Mouse (Mus musculus): Measurements from ENCODE around the gene Sfxn1. TPM values are rescaled to one million over a fixed set of nuclear protein-coding genes. Genes with fewer than 3 reads are reported as not detected.

The Sfxn1 gene
- polyA plus RNA-seq, 1 experiment from 2014 or later = 86.6 TPM

DNA sequence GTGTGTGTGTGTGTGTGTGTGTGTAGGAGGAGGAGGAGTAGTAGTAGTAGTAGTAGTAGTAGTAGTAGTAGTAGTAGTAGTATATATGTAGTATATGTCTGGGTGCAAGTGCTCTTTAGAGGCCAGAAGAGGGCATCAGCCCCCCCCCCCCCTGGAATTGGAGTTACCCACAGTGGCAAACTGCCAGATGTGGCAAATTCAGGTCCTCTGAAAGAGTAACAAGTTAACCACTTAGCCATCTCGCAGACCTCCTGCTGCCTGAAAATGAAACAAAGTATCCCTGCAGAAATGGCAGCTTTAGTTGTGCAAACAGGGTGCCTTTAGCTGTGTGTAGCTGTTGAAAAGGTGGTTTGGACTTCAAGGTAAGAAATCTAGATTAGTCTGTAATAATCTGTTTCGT lies 1.8 kb downstream of the Sfxn1 start:
- WGBS = 59% methylated on average over 2 of the region's 2 CpGs
- Histone ChIP-seq H3K4me3 (replicated peaks; ENCODE audit: low read length) (no peak overlapping the region), H3K9ac (replicated peaks; ENCODE audit: low read depth, low read length) (no peak overlapping the region), H3K36me3 (ENCODE audit: control insufficient read depth, insufficient read depth) (no peaks in the 10 kb centered on the region), H3K4me2 (ENCODE audit: low read length) (no peak overlapping the region), H3K9me3 (ENCODE audit: control insufficient read depth, low read length) (no peaks in the 10 kb centered on the region), H3K27me3 (replicated peaks; ENCODE audit: control insufficient read depth, insufficient read depth, low read length) (no peaks in the 10 kb centered on the region), H3K4me1 (replicated peaks; ENCODE audit: control insufficient read depth, insufficient read depth, low read length) (peaks cover 15% of the 10 kb centered on the region), H3K27ac (ENCODE audit: low read length) (no peak overlapping the region)
- ATAC-seq = no peak

- H3K4me2 ChIP-seq (ENCODE audit: low read length) = no peak overlapping the region
- peaks cover 19% of the 10 kb centered on the region for H3K4me1 ChIP-seq (replicated peaks; ENCODE audit: control insufficient read depth, insufficient read depth, low read length)
- H3K9ac ChIP-seq (replicated peaks; ENCODE audit: low read depth, low read length) = no peak overlapping the region
- no peak overlapping the region for H3K27ac ChIP-seq (ENCODE audit: low read length)
- H3K4me3 ChIP-seq (replicated peaks; ENCODE audit: low read length) = no peak overlapping the region
- H3K27me3 ChIP-seq (replicated peaks; ENCODE audit: control insufficient read depth, insufficient read depth, low read length) = no peaks in the 10 kb centered on the region
- H3K9me3 ChIP-seq (ENCODE audit: control insufficient read depth, low read length) = no peaks in the 10 kb centered on the region
- ATAC-seq = no peak
- no peaks in the 10 kb centered on the region for H3K36me3 ChIP-seq (ENCODE audit: control insufficient read depth, insufficient read depth)
- WGBS = 90% methylated on average over 2 of the region's 2 CpGs
Observed at GRCm38 (mm10) chr13:54075416-54075815, 3.7 kb downstream of the Sfxn1 start.

DNA sequence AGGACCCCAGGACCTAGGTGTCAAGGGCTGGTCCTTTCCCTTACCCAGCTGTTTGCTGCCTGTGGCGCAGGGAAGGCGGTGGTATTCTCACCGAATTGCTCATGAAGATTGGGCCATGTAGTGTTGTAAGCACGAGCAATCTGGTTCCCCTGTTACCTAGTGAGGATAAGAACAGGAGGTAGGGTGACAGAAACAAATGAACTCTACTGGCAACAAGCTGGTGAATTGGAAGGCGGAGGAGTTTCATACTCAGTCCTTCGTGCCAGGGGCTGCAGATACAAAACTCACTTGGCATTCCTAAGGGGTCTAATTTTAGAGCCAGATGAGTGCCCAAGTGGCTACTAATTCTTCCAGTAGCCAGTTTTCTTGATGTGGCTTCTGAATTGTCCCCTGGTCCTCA lies 4.4 kb downstream of the Sfxn1 start:
- WGBS = 90% methylated on average over 6 of the region's 6 CpGs
- no peaks in the 10 kb centered on the region for H3K27me3 ChIP-seq (replicated peaks; ENCODE audit: control insufficient read depth, insufficient read depth, low read length)
- H3K27ac ChIP-seq (ENCODE audit: low read length) = no peak overlapping the region
- H3K9ac ChIP-seq (replicated peaks; ENCODE audit: low read depth, low read length) = no peak overlapping the region
- H3K9me3 ChIP-seq (ENCODE audit: control insufficient read depth, low read length) = no peaks in the 10 kb centered on the region
- peaks cover 19% of the 10 kb centered on the region for H3K4me1 ChIP-seq (replicated peaks; ENCODE audit: control insufficient read depth, insufficient read depth, low read length)
- no peaks in the 10 kb centered on the region for H3K36me3 ChIP-seq (ENCODE audit: control insufficient read depth, insufficient read depth)
- ATAC-seq = no peak
- no peak overlapping the region for H3K4me3 ChIP-seq (replicated peaks; ENCODE audit: low read length)
- H3K4me2 ChIP-seq (ENCODE audit: low read length) = no peak overlapping the region

- Histone ChIP-seq H3K9me3 (ENCODE audit: control insufficient read depth, low read length) (no peaks in the 10 kb centered on the region), H3K4me1 (replicated peaks; ENCODE audit: control insufficient read depth, insufficient read depth, low read length) (peaks cover 19% of the 10 kb centered on the region), H3K4me2 (ENCODE audit: low read length) (no peak overlapping the region), H3K27ac (ENCODE audit: low read length) (no peak overlapping the region), H3K9ac (replicated peaks; ENCODE audit: low read depth, low read length) (no peak overlapping the region), H3K36me3 (ENCODE audit: control insufficient read depth, insufficient read depth) (no peaks in the 10 kb centered on the region), H3K27me3 (replicated peaks; ENCODE audit: control insufficient read depth, insufficient read depth, low read length) (no peaks in the 10 kb centered on the region), H3K4me3 (replicated peaks; ENCODE audit: low read length) (no peak overlapping the region)
- ATAC-seq = no peak
- 88% methylated on average over 11 of the region's 11 CpGs for WGBS
Observed at GRCm38 (mm10) chr13:54076762-54077460, 5.2 kb downstream of the Sfxn1 start.

GRCm38 (mm10) chr13:54077470-54078174 lies 6.0 kb downstream of the Sfxn1 start:
- no peak for ATAC-seq
- WGBS = 89% methylated on average over 11 of the region's 11 CpGs
- H3K9ac ChIP-seq (replicated peaks; ENCODE audit: low read depth, low read length) = no peak overlapping the region
- no peak overlapping the region for H3K4me2 ChIP-seq (ENCODE audit: low read length)
- H3K27me3 ChIP-seq (replicated peaks; ENCODE audit: control insufficient read depth, insufficient read depth, low read length) = no peaks in the 10 kb centered on the region
- H3K36me3 ChIP-seq (ENCODE audit: control insufficient read depth, insufficient read depth) = no peaks in the 10 kb centered on the region
- no peaks in the 10 kb centered on the region for H3K9me3 ChIP-seq (ENCODE audit: control insufficient read depth, low read length)
- no peak overlapping the region for H3K4me3 ChIP-seq (replicated peaks; ENCODE audit: low read length)
- H3K27ac ChIP-seq (ENCODE audit: low read length) = no peak overlapping the region
- peaks cover 13% of the 10 kb centered on the region for H3K4me1 ChIP-seq (replicated peaks; ENCODE audit: control insufficient read depth, insufficient read depth, low read length)

DNA sequence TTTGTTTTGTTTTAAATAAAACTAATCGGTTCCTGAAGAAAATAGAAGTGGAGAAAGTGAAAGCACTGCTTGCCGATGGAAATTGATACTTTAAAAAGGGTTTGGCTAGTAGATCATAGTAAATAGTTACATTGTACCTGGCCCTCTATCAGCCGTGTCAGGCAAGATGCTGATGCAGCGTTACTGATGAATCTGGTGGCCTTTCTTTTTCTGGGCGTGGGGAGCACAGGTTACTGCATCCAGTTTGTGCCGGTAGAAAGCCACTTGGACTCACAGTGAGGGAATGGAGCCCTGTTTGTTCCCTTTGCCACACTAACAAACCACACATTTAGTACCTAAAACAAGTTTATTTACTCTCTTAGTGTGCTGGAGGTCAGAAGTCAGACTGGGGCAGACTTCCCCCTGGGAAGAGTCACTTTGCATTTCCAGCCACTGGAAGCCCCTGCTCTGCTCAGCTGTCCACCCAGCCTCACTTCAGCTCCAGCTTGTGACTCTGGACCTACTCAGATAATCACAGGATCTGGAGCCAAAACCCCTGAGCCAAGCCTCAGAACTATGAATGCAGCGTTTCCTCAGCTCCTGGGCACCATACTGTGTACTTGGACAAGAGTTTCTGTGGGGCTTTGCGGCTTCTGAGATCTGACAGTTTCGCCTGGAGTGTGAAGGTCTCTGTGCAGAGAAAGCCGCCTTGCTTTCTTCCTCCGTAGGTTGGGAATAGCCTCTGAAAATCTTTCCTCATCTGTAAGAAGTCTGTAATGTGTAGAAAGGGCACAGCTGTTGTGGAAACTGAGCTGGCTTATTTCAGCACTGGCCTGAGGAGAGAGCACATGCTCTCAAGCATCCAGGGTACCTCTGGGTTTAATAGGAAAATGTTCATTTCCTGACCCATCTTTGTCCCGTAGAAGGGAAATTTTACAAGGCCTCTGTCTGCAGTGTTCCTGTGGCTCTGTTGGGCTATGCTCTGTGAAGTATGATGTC lies 8.4 kb downstream of the Sfxn1 start:
- no peaks in the 10 kb centered on the region for H3K36me3 ChIP-seq (ENCODE audit: control insufficient read depth, insufficient read depth)
- H3K4me3 ChIP-seq (replicated peaks; ENCODE audit: low read length) = no peak overlapping the region
- no peaks in the 10 kb centered on the region for H3K9me3 ChIP-seq (ENCODE audit: control insufficient read depth, low read length)
- no peaks in the 10 kb centered on the region for H3K27me3 ChIP-seq (replicated peaks; ENCODE audit: control insufficient read depth, insufficient read depth, low read length)
- no peak for ATAC-seq
- peaks cover 4% of the 10 kb centered on the region; the same call in 1 of the 2 replicates for H3K4me1 ChIP-seq (replicated peaks; ENCODE audit: control insufficient read depth, insufficient read depth, low read length)
- H3K9ac ChIP-seq (replicated peaks; ENCODE audit: low read depth, low read length) = no peak overlapping the region
- H3K27ac ChIP-seq (ENCODE audit: low read length) = no peak overlapping the region
- 81% methylated on average over 12 of the region's 12 CpGs for WGBS
- no peak overlapping the region for H3K4me2 ChIP-seq (ENCODE audit: low read length)

- H3K4me3 ChIP-seq (replicated peaks; ENCODE audit: low read length) = no peak overlapping the region
- no peaks in the 10 kb centered on the region for H3K27me3 ChIP-seq (replicated peaks; ENCODE audit: control insufficient read depth, insufficient read depth, low read length)
- peaks cover 4% of the 10 kb centered on the region; the same call in 1 of the 2 replicates for H3K4me1 ChIP-seq (replicated peaks; ENCODE audit: control insufficient read depth, insufficient read depth, low read length)
- H3K4me2 ChIP-seq (ENCODE audit: low read length) = no peak overlapping the region
- no peak overlapping the region for H3K9ac ChIP-seq (replicated peaks; ENCODE audit: low read depth, low read length)
- WGBS = 88% methylated on average over 1 of the region's 1 CpGs
- H3K36me3 ChIP-seq (ENCODE audit: control insufficient read depth, insufficient read depth) = peaks cover 4% of the 10 kb centered on the region
- no peak for ATAC-seq
- no peak overlapping the region for H3K27ac ChIP-seq (ENCODE audit: low read length)
- H3K9me3 ChIP-seq (ENCODE audit: control insufficient read depth, low read length) = no peaks in the 10 kb centered on the region
Observed at GRCm38 (mm10) chr13:54080785-54081184, 9.1 kb downstream of the Sfxn1 start.

DNA sequence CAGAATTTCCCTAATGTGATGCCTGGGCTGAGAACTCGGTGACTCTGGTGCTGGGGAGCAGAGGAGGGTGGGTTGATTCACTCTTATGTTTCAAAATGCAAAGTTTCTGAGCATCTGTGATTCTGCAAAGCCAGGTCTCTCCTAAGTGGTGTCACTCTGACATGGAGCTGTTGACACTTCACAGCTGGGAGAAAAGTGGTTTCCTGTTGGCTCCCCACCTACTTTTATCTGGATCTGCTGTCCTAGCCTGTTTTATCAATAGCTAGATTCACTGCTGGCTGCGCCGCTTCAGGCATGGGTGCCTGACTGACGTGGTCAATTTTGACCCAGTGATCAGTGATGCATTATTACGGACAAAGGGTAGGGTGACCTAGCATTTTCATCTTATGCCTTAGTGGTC lies 11.3 kb downstream of the Sfxn1 start:
- Histone ChIP-seq H3K27me3 (replicated peaks; ENCODE audit: control insufficient read depth, insufficient read depth, low read length) (no peaks in the 10 kb centered on the region), H3K4me2 (ENCODE audit: low read length) (no peak overlapping the region), H3K4me3 (replicated peaks; ENCODE audit: low read length) (no peak overlapping the region), H3K4me1 (replicated peaks; ENCODE audit: control insufficient read depth, insufficient read depth, low read length) (peaks cover 4% of the 10 kb centered on the region; the same call in 1 of the 2 replicates), H3K9me3 (ENCODE audit: control insufficient read depth, low read length) (no peaks in the 10 kb centered on the region), H3K27ac (ENCODE audit: low read length) (no peak overlapping the region), H3K9ac (replicated peaks; ENCODE audit: low read depth, low read length) (no peak overlapping the region), H3K36me3 (ENCODE audit: control insufficient read depth, insufficient read depth) (peaks cover 9% of the 10 kb centered on the region)
- WGBS = 91% methylated on average over 5 of the region's 5 CpGs
- no peak for ATAC-seq

DNA sequence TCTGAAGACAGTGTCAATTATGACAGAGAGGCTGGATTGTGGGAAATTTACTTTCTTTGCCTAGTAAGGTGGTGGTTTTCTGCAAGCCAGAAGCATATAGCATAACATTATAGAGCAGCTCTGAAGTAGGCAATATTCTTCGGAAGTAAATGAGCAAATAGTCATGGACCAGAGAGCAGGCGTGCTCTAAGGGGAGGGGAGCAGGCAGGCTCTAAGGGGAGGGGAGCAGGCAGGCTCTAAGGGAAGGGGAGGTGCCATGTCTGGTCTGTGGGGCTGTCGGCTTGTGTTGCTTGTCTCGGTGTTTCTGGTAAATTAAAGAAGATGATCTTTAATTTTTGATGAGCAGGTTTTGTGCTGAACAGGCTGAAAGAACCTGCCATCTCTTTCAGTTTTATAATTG lies 12.5 kb downstream of the Sfxn1 start:
- WGBS = 55% methylated on average over 4 of the region's 4 CpGs
- Histone ChIP-seq H3K4me2 (ENCODE audit: low read length) (no peak overlapping the region), H3K9me3 (ENCODE audit: control insufficient read depth, low read length) (no peaks in the 10 kb centered on the region)

More for the DNA sequence above, 12.5 kb downstream of the Sfxn1 start:
- Histone ChIP-seq H3K36me3 (ENCODE audit: control insufficient read depth, insufficient read depth) (peaks cover 14% of the 10 kb centered on the region), H3K27me3 (replicated peaks; ENCODE audit: control insufficient read depth, insufficient read depth, low read length) (no peaks in the 10 kb centered on the region), H3K4me3 (replicated peaks; ENCODE audit: low read length) (no peak overlapping the region), H3K27ac (ENCODE audit: low read length) (no peak overlapping the region), H3K9ac (replicated peaks; ENCODE audit: low read depth, low read length) (no peak overlapping the region), H3K4me1 (replicated peaks; ENCODE audit: control insufficient read depth, insufficient read depth, low read length) (peaks cover 2% of the 10 kb centered on the region; the same call in 1 of the 2 replicates)
- no peak for ATAC-seq

All from forebrain, embryonic 16.5 days (tissue).